Mouse (Mus musculus): ENCODE data around the gene Ccdc113.

DNA sequence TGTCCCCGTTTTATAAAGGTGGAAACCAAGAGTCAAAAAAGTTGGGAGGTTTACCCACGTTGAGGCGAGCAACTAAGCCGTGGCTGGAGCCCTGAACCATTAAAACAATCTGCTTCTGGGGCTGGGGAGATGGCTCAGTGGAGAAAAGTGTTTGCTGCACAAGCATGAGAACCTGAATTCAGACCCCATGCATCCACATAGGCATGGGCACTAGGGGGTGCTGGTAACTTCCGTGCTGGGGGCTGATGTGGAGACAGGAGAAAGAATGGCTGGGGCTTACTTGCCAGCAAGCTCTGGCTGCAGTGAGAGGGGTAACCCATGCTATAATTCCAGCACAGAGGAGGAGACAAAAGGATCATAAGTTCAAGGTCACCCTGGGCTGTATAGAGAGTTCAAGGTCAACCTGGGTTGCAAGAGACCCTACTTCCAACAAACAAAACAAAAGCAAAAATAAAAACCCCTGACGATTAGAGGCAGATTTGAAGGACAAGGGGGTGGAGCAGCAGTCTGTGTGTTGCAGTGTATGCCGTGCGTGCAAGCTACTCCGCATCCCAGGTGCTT, 5.1 kb upstream of the Ccdc113 start:
- TF ChIP-seq TAL1 (IDR thresholded peaks at IDR 0.05; ENCODE audit: low read length) = no peak
- TF ChIP-seq GATA1 (IDR thresholded peaks at IDR 0.05; ENCODE audit: low read length) = no peak
